Mouse (Mus musculus) forebrain, embryonic 10.5 days (tissue): ENCODE measurements around the gene Spen. TPM values are rescaled to one million over a fixed set of nuclear protein-coding genes. Genes with fewer than 3 reads are reported as not detected.

Source experiments
- DNase-seq: peaks from one replicate; pipeline ENCODE4 v3.0.0-alpha.2; 2017; ENCODE audit warnings: low spot score; ENCODE audit errors: extremely low spot score
- H3K27ac ChIP-seq: fragments of 300-500 bp; sonication (generic); 2 replicates; pipeline ENCODE4 v1.5.1; 2016; ENCODE audit warnings: mild to moderate bottlenecking
- H3K27me3 ChIP-seq: fragments of 300-500 bp; sonication (generic); 2 replicates; pipeline ENCODE4 v1.6.1; 2016; ENCODE audit warnings: mild to moderate bottlenecking; ENCODE audit not compliant: poor library complexity, severe bottlenecking
- H3K36me3 ChIP-seq: fragments of 300-500 bp; sonication (generic); replicated peaks from 2 replicates; pipeline ENCODE4 v1.6.1; 2016; ENCODE audit warnings: mild to moderate bottlenecking, moderate library complexity
- H3K4me1 ChIP-seq: fragments of 300-500 bp; sonication (generic); 2 replicates; pipeline ENCODE4 v1.6.1; 2016
- H3K4me3 ChIP-seq: fragments of 300-500 bp; sonication (generic); 2 replicates; pipeline ENCODE4 v1.5.1; 2016; ENCODE audit warnings: mild to moderate bottlenecking, moderate library complexity
- H3K9me3 ChIP-seq: fragments of 300-500 bp; sonication (generic); 2 replicates; pipeline ENCODE4 v1.6.1; 2016; ENCODE audit warnings: mild to moderate bottlenecking, moderate library complexity
- WGBS: fragments of 180-500 bp; shearing (Covaris S2); methylation state at CpG from one replicate; pipeline ENCODE4 v1.1.7; 2016; 5-methylcytosine and 5-hydroxymethylcytosine counted together
- polyA plus RNA-seq: library from polyadenylated mRNA; unstranded; fragments of >200 nt; fragmentation: Nextera tagmentation; extraction: Ambion mirVana; gene quantifications from 2 replicates; pipeline ENCODE4 v1.2.1, GENCODE M21; 2016

The Spen gene
- polyA plus RNA-seq, 1 experiment from 2014 or later = 12.0 TPM

GRCm38 (mm10) chr4:141464722-141465121 lies 73.7 kb downstream of the Spen start:
- H3K27ac ChIP-seq = no peak overlapping the region
- peaks cover 13% of the 10 kb centered on the region for H3K4me1 ChIP-seq
- no peak for DNase-seq
- 81% methylated on average over 16 of the region's 16 CpGs for WGBS
- peaks cover 96% of the 10 kb centered on the region for H3K36me3 ChIP-seq
- no peaks in the 10 kb centered on the region for H3K9me3 ChIP-seq
- H3K4me3 ChIP-seq = no peak overlapping the region
- H3K27me3 ChIP-seq = no peaks in the 10 kb centered on the region

DNA sequence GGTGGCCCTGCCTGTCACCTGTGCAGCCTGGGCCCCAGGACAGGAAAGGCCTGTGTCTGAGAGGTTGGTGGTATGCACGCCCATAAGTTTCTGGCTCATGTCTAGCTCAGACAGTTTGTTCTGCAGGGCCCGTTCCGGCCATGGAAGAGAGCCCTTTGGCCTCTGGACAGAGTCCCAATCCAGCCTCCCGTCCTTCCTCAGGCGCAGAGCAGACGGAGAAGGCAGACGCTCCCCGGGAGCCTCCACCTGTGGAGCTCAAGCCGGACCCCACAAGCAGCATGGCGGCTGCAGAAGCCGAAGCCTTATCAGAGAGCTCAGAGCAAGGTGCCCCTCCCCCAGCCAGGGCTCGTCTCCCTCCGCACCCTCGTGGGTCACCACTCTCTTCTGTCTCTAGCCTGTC lies 74.9 kb downstream of the Spen start:
- Histone ChIP-seq H3K4me1 (peaks cover 23% of the 10 kb centered on the region), H3K9me3 (no peaks in the 10 kb centered on the region), H3K36me3 (peaks cover 93% of the 10 kb centered on the region), H3K27ac (no peak overlapping the region), H3K4me3 (no peak overlapping the region), H3K27me3 (no peaks in the 10 kb centered on the region)
- DNase-seq = no peak
- WGBS = 88% methylated on average over 14 of the region's 14 CpGs

GRCm38 (mm10) chr4:141461576-141461975 lies 76.8 kb downstream of the Spen start:
- no peaks in the 10 kb centered on the region for H3K9me3 ChIP-seq
- 95% methylated on average over 12 of the region's 12 CpGs for WGBS
- H3K36me3 ChIP-seq = peaks cover 88% of the 10 kb centered on the region
- H3K4me1 ChIP-seq = peaks cover 32% of the 10 kb centered on the region
- no peaks in the 10 kb centered on the region for H3K27me3 ChIP-seq
- no peak for DNase-seq
- H3K4me3 ChIP-seq = no peak overlapping the region
- H3K27ac ChIP-seq = no peak overlapping the region

GRCm38 (mm10) chr4:141461088-141461487 lies 77.3 kb downstream of the Spen start:
- H3K9me3 ChIP-seq = no peaks in the 10 kb centered on the region
- WGBS = 73% methylated on average over 12 of the region's 12 CpGs
- peaks cover 88% of the 10 kb centered on the region for H3K36me3 ChIP-seq
- no peak for DNase-seq
- H3K4me1 ChIP-seq = peaks cover 32% of the 10 kb centered on the region
- H3K27ac ChIP-seq = peak overlapping the region; percentile 22; the same call in 1 of the 2 replicates
- H3K4me3 ChIP-seq = no peak overlapping the region
- no peaks in the 10 kb centered on the region for H3K27me3 ChIP-seq

- 91% methylated on average over 4 of the region's 4 CpGs for WGBS
- H3K27ac ChIP-seq = no peak overlapping the region
- DNase-seq = no peak
- no peak overlapping the region for H3K4me3 ChIP-seq
- no peaks in the 10 kb centered on the region for H3K9me3 ChIP-seq
- H3K27me3 ChIP-seq = no peaks in the 10 kb centered on the region
- H3K36me3 ChIP-seq = peaks cover 88% of the 10 kb centered on the region
- H3K4me1 ChIP-seq = peaks cover 35% of the 10 kb centered on the region
These were observed 77.9 kb downstream of the Spen start for GRCm38 (mm10) chr4:141460481-141460880.

DNA sequence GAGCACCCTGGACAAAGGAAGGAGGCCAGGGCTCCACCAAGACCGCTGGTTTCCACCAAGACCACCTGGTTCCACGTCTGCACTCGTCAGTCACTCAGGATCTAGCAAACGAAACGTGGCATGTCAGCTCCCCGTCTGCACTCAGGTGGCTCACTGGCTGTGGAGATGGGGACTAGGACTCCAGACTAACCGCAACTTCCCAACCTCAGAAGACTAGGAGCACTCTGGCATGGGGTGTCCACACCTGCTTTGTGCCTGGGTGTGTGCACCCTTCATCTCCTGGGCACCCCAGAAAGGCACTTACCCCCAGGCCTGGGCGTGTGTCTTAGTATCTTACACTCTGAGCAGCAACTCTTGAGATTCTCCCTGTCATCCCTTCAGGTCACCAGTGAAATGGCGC lies 78.6 kb downstream of the Spen start:
- DNase-seq = no peak
- Histone ChIP-seq H3K4me3 (no peak overlapping the region), H3K36me3 (peaks cover 82% of the 10 kb centered on the region), H3K27ac (no peak overlapping the region), H3K27me3 (no peaks in the 10 kb centered on the region), H3K9me3 (no peaks in the 10 kb centered on the region), H3K4me1 (peaks cover 37% of the 10 kb centered on the region)
- WGBS = 91% methylated on average over 9 of the region's 9 CpGs

DNA sequence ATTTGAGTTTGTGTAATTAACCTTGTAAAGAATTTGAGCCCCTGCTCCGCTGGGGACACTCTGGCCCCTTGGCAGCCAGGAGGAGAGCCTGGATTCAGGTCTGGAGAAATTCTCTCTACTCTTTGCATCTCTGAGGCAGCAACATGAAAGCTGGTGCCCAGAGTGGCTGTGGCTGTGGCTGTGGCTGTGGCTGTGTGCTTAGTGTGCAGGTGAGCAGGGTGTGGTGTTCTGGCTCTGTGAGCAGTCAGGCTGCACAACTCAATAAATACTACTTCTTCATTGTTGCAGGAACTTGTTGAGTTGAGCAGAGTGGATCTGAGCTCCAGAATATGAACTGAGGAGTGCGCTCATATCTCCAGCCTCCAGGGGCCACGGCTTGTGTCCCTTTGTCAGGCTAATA lies 79.5 kb downstream of the Spen start:
- Histone ChIP-seq H3K27me3 (no peaks in the 10 kb centered on the region), H3K36me3 (peaks cover 76% of the 10 kb centered on the region), H3K4me3 (no peak overlapping the region), H3K4me1 (peaks cover 37% of the 10 kb centered on the region), H3K27ac (peak overlapping the region; percentile 65; the same call in 1 of the 2 replicates), H3K9me3 (no peaks in the 10 kb centered on the region)
- DNase-seq = no peak
- WGBS = 70% methylated on average over 3 of the region's 3 CpGs

DNA sequence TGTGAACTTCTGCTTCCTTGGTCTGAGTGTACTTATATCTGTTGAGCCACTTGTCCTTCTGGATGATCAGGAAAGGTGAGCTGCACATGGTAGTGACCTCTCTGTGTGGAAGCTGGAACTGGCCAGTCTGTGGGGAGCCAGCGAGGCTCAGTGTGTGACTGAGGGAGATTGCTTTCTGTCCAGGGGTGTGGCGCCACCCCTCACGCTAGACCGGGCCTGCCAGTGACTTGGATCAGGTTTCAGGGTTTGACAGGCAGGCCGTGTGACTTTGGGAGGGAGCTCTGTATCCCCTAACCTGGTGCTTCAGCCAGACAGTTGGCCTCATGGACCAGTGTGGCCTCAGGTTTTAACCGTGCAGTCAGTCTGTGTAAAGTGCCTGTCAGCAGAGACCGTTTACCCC lies 80.2 kb downstream of the Spen start:
- Histone ChIP-seq H3K27ac (peak overlapping the region; percentile 65), H3K27me3 (no peaks in the 10 kb centered on the region), H3K36me3 (peaks cover 76% of the 10 kb centered on the region), H3K4me1 (peaks cover 37% of the 10 kb centered on the region), H3K9me3 (no peaks in the 10 kb centered on the region), H3K4me3 (peak overlapping the region; percentile 4; the same call in 1 of the 2 replicates)
- WGBS = 17% methylated on average over 7 of the region's 7 CpGs
- DNase-seq = peak; percentile 42

DNA sequence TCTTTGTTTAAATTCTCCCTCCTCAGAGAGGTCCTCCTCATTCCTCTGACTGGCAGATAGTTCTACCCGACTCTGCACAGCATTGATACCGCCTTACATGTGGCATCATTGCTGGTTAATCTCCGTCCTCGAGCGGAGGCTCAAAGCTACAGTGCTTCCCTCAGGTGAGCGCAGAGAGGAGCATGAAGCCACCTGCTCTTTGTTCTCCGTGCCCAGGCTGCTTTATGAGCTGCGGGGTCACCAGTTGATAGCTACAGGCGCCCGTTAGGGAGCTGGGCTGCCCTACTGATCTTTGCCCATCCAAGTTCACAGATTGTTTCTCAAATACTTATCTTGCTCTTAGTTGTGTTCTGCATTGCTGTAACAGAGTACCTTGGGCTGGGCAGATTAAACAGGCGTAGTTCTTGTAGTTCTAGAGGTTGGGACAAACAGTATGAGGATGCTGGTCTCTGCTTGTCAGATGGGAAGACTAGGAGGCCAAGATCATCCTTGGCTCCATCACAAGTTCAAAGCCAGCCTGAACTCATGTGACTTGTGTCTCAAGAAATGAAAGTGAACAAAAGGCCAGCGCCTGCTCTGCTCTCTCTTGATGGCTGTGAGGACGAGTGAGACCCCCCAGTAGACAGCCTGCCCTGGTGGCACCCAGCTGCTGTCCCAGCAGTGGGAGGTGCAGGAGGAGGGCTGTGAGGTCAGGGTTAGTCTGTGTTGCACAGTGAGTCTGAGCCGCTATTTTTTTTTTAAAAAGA lies 82.0 kb downstream of the Spen start:
- DNase-seq = no peak
- 95% methylated on average over 14 of the region's 14 CpGs for WGBS
- Histone ChIP-seq H3K9me3 (no peaks in the 10 kb centered on the region), H3K4me3 (no peak overlapping the region), H3K27me3 (no peaks in the 10 kb centered on the region), H3K27ac (no peak overlapping the region), H3K4me1 (peaks cover 34% of the 10 kb centered on the region), H3K36me3 (peaks cover 76% of the 10 kb centered on the region)

- peaks cover 78% of the 10 kb centered on the region for H3K36me3 ChIP-seq
- 81% methylated on average over 4 of the region's 4 CpGs for WGBS
- no peaks in the 10 kb centered on the region for H3K27me3 ChIP-seq
- no peak for DNase-seq
- peaks cover 26% of the 10 kb centered on the region for H3K4me1 ChIP-seq
- H3K27ac ChIP-seq = no peak overlapping the region
- H3K9me3 ChIP-seq = no peaks in the 10 kb centered on the region
- no peak overlapping the region for H3K4me3 ChIP-seq
These were observed 82.9 kb downstream of the Spen start for GRCm38 (mm10) chr4:141455526-141455925.

DNA sequence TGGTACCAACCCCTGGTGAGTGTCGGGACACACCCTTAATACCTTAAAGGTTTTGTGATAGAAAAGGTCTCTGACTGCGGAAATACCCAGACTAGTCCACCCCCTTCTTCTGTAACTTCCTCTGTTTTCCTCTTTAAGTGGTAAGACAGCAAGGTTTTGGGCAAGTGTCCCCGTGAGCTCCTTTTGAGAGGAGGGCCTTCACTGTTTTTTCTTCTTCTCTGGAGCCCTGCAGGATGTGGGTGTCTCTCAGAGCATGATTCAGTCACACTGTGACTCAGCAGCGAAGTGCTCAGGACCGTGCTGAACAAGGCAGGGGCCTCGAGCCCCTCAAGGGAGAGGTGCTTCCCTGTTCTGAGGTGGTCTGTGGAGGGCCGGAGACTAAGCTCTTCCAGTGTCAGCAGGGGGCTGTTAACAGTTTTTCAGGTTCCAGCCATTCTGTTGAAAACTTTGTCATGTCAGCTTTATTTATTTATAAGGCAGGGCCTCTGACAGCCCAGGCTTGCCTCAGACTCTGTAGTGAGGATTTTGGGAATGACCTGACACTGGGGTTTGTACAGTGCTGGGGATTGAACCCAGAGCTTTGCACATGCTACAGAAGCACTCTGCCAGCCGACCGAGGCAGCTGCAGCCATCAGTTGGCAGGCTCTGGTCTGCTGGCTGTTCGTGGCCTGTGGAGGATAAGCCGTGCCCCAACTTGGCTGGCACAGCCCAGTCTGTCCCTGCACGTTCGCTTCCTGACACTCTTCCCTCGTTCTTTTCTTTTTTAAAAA lies 83.6 kb downstream of the Spen start:
- Histone ChIP-seq H3K4me3 (no peak overlapping the region), H3K36me3 (peaks cover 78% of the 10 kb centered on the region), H3K27ac (no peak overlapping the region), H3K27me3 (no peaks in the 10 kb centered on the region), H3K9me3 (no peaks in the 10 kb centered on the region), H3K4me1 (peaks cover 25% of the 10 kb centered on the region)
- DNase-seq = no peak
- 88% methylated on average over 14 of the region's 14 CpGs for WGBS

DNA sequence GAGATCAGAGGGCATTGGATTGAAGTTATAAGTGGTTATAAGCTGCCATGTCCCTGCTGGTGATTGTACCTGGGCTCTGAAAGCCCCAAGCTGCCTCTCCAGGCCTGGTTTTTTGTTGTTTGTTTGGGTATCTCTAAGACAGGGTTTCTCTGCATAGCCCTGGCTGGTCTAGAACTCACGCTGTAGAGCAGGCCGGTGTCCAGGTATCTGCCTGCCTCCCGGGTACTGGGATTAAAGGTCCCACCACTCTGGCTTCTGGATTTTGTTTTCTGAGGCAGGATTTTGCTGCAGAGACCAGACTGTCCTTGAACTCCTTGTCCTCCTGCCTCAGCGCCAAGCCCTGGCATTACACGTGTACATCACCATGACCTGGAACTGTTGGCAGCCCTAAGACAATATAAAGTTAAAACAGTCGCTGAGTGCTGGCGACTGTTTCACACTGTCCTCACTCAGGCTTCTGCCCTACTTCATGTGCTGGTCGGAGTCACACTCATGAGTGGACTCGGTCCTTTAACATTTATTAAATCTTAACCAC lies 86.4 kb downstream of the Spen start:
- Histone ChIP-seq H3K27me3 (no peaks in the 10 kb centered on the region), H3K4me1 (peaks cover 5% of the 10 kb centered on the region; the same call in 1 of the 2 replicates), H3K4me3 (no peak overlapping the region), H3K27ac (no peak overlapping the region), H3K9me3 (no peaks in the 10 kb centered on the region), H3K36me3 (peaks cover 86% of the 10 kb centered on the region)
- DNase-seq = no peak
- 95% methylated on average over 9 of the region's 9 CpGs for WGBS

DNA sequence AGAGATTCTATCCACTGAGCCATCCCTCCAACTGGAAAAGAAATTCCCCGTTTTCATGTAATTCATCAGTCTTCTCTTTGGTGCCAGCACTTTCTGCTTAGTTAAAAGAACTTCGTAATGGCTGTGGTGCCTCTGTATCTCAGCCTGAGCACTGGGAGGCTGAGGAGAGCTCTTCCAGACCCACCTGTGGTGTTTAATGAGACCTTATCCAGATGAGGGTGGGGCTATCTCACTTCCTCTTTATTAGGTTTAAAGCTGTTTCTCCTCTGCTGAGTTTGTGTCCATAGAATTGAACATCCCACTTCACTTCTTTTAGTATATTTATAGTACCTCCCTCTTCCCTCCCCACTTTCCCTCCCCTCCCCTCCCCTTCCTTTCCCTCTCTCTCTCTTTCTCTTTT lies 87.1 kb downstream of the Spen start:
- peaks cover 11% of the 10 kb centered on the region for H3K4me1 ChIP-seq
- H3K36me3 ChIP-seq = peaks cover 87% of the 10 kb centered on the region
- no peak for DNase-seq
- 98% methylated on average over 2 of the region's 2 CpGs for WGBS
- H3K27ac ChIP-seq = no peak overlapping the region
- no peaks in the 10 kb centered on the region for H3K27me3 ChIP-seq
- H3K9me3 ChIP-seq = no peaks in the 10 kb centered on the region
- no peak overlapping the region for H3K4me3 ChIP-seq
